Mouse (Mus musculus) C2C12 (cell line): Measurements from ENCODE around the gene Stam. TPM values are rescaled to one million over a fixed set of nuclear protein-coding genes. Genes with fewer than 3 reads are reported as not detected.
"Not testable (repeated sequence)": the region's sequence is repeated elsewhere in the genome, so short reads cannot be mapped to it uniquely, and the experiment has no call there.

Experiments used
- H3K27me3 ChIP-seq: one replicate; pipeline ENCODE4 v1.6.1; 2011; ENCODE audit not compliant: control insufficient read depth, insufficient read depth, insufficient read length
- H3K36me3 ChIP-seq: one replicate; pipeline ENCODE4 v1.6.1; 2011; ENCODE audit not compliant: control insufficient read depth, insufficient read depth
- H3K4me3 ChIP-seq: one replicate; pipeline ENCODE4 v1.5.1; 2011; ENCODE audit warnings: mild to moderate bottlenecking, control low read depth; ENCODE audit not compliant: poor library complexity, insufficient read depth, severe bottlenecking
- H3K79me2 ChIP-seq: one replicate; pipeline ENCODE4 v1.6.1; 2011; ENCODE audit not compliant: control insufficient read depth, insufficient read depth
- H3K79me3 ChIP-seq: one replicate; pipeline ENCODE4 v1.6.1; 2011; ENCODE audit warnings: low read depth, control low read depth
- H3ac ChIP-seq: one replicate; pipeline ENCODE3; 2011; ENCODE audit warnings: low read depth; ENCODE audit not compliant: control insufficient read depth, insufficient read length
- CEBPB ChIP-seq: IDR thresholded peaks from one replicate; pipeline ENCODE4 v1.6.1; 2011; ENCODE audit warnings: low read depth, mild to moderate bottlenecking, control low read depth, moderate library complexity
- CTCF ChIP-seq: IDR thresholded peaks from one replicate; pipeline ENCODE4 v1.5.1; 2011; ENCODE audit not compliant: control insufficient read depth, insufficient read depth, insufficient read length
- FOSL1 ChIP-seq: IDR thresholded peaks from one replicate; pipeline ENCODE4 v1.8.0; 2011; ENCODE audit warnings: mild to moderate bottlenecking, low read length; ENCODE audit not compliant: poor library complexity, insufficient read depth, severe bottlenecking
- MAX ChIP-seq: IDR thresholded peaks from one replicate; pipeline ENCODE4 v1.6.1; 2011; ENCODE audit warnings: mild to moderate bottlenecking, control low read depth
- MYOD1 ChIP-seq: IDR thresholded peaks from one replicate; pipeline ENCODE4 v1.6.1; 2011; ENCODE audit warnings: low read depth; ENCODE audit not compliant: control insufficient read depth, insufficient read length
- MYOG ChIP-seq: IDR thresholded peaks from one replicate; pipeline ENCODE4 v1.6.1; 2011; ENCODE audit not compliant: control insufficient read depth, insufficient read length; ENCODE audit errors: extremely low read depth
- USF1 ChIP-seq: IDR thresholded peaks from one replicate; pipeline ENCODE4 v1.6.1; 2011; ENCODE audit warnings: low read depth, mild to moderate bottlenecking, control low read depth, moderate library complexity
- polyA plus RNA-seq: library from polyadenylated mRNA; unstranded; fragments of >200 nt; fragmentation: generic; extraction: Trizol; gene quantifications from one replicate; pipeline ENCODE4 v1.2.1, GENCODE M21; 2012; ENCODE audit warnings: missing spikeins

Stam gene
- polyA plus RNA-seq, 1 experiment: 14.5 TPM

GRCm38 (mm10) chr2:14184375-14184774 lies 110.5 kb downstream of the Stam start:
- Histone ChIP-seq H3ac (no peak overlapping the region), H3K36me3 (no peaks in the 10 kb centered on the region), H3K79me2 (no peaks in the 10 kb centered on the region), H3K27me3 (no peaks in the 10 kb centered on the region), H3K79me3 (no peaks in the 10 kb centered on the region), H3K4me3 (no peak overlapping the region)
- TF ChIP-seq FOSL1 (no peak), CEBPB (no peak), USF1 (no peak), MAX (no peak), CTCF (no peak), MYOD1 (no peak)

GRCm38 (mm10) chr2:14190684-14191083 lies 116.8 kb downstream of the Stam start:
- no peaks in the 10 kb centered on the region for H3K36me3 ChIP-seq
- no peak overlapping the region for H3ac ChIP-seq
- no peaks in the 10 kb centered on the region for H3K79me3 ChIP-seq
- no peaks in the 10 kb centered on the region for H3K27me3 ChIP-seq
- no peak overlapping the region for H3K4me3 ChIP-seq
- no peaks in the 10 kb centered on the region for H3K79me2 ChIP-seq
- no peak for TF ChIP-seq MAX
- no peak for TF ChIP-seq MYOG
- TF ChIP-seq MYOD1: no peak
- no peak for TF ChIP-seq USF1
- no peak for TF ChIP-seq CEBPB
- no peak for TF ChIP-seq FOSL1
- TF ChIP-seq CTCF: no peak

GRCm38 (mm10) chr2:14191601-14192000 lies 117.7 kb downstream of the Stam start:
- Histone ChIP-seq H3ac (no peak overlapping the region), H3K27me3 (no peaks in the 10 kb centered on the region), H3K36me3 (no peaks in the 10 kb centered on the region), H3K79me2 (no peaks in the 10 kb centered on the region), H3K4me3 (no peak overlapping the region), H3K79me3 (no peaks in the 10 kb centered on the region)
- no peak for TF ChIP-seq MYOD1
- TF ChIP-seq CEBPB: no peak
- TF ChIP-seq USF1: no peak

GRCm38 (mm10) chr2:14192046-14192445 lies 118.1 kb downstream of the Stam start:
- Histone ChIP-seq H3K4me3 (no peak overlapping the region), H3K79me3 (no peaks in the 10 kb centered on the region), H3K27me3 (no peaks in the 10 kb centered on the region), H3ac (no peak overlapping the region), H3K79me2 (no peaks in the 10 kb centered on the region), H3K36me3 (no peaks in the 10 kb centered on the region)
- TF ChIP-seq MYOD1: no peak

- not testable (repeated sequence) for H3K36me3 ChIP-seq, H3K79me3 ChIP-seq, H3K79me2 ChIP-seq, H3K27me3 ChIP-seq, H3ac ChIP-seq, H3K4me3 ChIP-seq
Observed at GRCm38 (mm10) chr2:14198325-14198903, 124.5 kb downstream of the Stam start.

Other genes with a start within 250 kb of the Stam start
- gene Hacd1, start 18.0 kb upstream of the Stam start, polyA plus RNA-seq: 95.0 TPM
- 0.01 TPM for gene Tmem236, start 100.4 kb downstream of the Stam start, polyA plus RNA-seq
- gene Mrc1, start 155.3 kb downstream of the Stam start, polyA plus RNA-seq: 0.07 TPM